Mouse (Mus musculus): ENCODE data around the gene Adal. TPM values are rescaled to one million over a fixed set of nuclear protein-coding genes. Genes with fewer than 3 reads are reported as not detected.

The Adal gene
- polyA plus RNA-seq, 1 experiment from 2014 or later, result 28.3 TPM

DNA sequence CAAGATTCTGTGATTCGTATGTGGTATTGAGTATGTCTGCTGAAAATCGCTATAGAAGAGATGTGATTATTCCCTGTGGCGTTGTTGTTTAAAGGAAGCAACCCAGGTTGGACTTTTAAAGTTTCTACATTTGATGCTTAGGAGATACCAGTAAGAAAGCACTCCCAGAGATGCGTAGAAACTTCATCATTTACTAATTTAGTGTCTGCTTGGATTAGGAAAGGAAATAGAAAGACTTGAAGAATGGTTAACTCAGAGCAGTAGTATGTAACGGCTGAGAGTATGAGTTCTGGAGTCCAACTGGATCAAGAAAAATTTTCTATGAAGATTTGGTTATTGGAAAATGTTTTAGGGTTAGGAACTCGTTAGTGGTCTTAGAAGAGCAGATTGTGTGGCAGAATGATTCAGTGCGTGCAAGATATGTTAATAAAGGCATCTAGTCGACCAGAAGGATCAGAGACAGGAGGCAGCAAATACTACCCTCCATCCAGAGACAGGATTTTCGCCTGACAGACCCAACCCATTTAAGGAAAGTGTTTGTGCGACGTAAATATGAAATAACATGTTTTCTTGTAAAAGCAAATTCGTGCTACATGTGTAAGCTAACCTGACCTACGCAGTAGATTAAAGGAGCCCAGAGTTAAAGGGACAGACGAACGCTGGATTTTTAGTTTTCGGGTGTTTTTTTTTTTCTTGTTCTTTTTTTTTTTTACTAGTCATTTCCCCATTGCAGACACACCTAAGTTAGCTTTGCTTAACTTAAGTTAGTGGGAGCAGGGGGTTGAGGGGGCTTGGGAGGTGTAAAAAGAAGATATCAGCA lies 1.2 kb downstream of the Adal start:
- DNase-seq (ENCODE audit: low spot score), result no peak
- Histone ChIP-seq H3K27ac (peak overlapping the region; percentile 96), H3K36me3 (peaks cover 58% of the 10 kb centered on the region)

DNA sequence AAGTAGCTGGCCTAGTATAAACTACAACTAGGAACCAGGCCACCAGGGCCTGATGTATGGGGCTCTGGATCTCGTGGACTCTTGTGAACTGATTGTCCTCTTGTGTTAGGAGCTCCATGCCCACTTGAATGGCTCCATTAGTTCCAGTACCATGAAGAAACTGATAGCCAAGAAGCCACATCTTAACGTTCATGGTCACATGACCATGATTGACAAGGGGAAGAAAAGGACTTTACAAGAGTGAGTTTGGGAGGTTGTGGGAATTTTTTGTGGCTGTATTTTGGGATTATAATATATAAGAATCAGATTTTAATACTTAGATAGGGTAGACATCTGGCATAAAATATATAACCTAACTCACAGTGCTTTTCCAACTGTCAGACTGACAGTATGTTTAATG lies 2.2 kb downstream of the Adal start:
- H3K27ac ChIP-seq, result no peak overlapping the region
- H3K4me1 ChIP-seq (replicated peaks), result peaks cover 30% of the 10 kb centered on the region
- 47% methylated on average over 2 of the region's 2 CpGs for WGBS
- H3K9me3 ChIP-seq, result peaks cover 16% of the 10 kb centered on the region
- H3K36me3 ChIP-seq, result peaks cover 59% of the 10 kb centered on the region
- no peak for DNase-seq (ENCODE audit: low spot score)
- H3K27me3 ChIP-seq (ENCODE audit: insufficient read depth, poor library complexity, severe bottlenecking), result no peaks in the 10 kb centered on the region
- H3K4me3 ChIP-seq, result no peak overlapping the region

More for the DNA sequence above, 1.2 kb downstream of the Adal start:
- Histone ChIP-seq H3K4me3 (peak overlapping the region; percentile 64), H3K9me3 (peaks cover 17% of the 10 kb centered on the region), H3K27me3 (ENCODE audit: insufficient read depth, poor library complexity, severe bottlenecking) (no peaks in the 10 kb centered on the region), H3K4me1 (replicated peaks) (peaks cover 30% of the 10 kb centered on the region)
- 83% methylated on average over 16 of the region's 16 CpGs for WGBS

DNA sequence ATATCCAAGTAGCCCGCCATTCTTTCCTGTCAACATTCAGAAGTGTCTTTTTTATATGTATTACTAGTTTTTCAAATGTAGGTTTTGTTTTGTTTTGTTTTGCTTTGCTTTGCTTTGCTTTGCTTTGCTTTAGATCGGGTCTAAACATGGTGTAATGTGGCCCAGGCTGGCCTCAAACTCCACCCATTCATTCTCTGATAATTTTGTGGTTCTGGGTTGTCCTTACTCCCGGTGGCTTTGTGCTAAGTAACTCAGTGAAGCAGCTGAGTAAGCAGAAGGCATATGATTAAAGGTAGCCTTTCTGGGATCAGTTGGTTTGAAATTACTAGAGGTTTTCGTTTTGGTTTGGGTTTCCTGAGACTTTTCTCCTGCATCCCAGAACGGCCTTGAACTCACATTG lies 9.5 kb downstream of the Adal start:
- Histone ChIP-seq H3K27ac (no peak overlapping the region), H3K4me1 (replicated peaks) (no peaks in the 10 kb centered on the region), H3K27me3 (ENCODE audit: insufficient read depth, poor library complexity, severe bottlenecking) (no peaks in the 10 kb centered on the region), H3K9me3 (no peaks in the 10 kb centered on the region), H3K36me3 (peaks cover 72% of the 10 kb centered on the region), H3K4me3 (no peak overlapping the region)
- no peak for DNase-seq (ENCODE audit: low spot score)
- 88% methylated on average over 5 of the region's 5 CpGs for WGBS

DNA sequence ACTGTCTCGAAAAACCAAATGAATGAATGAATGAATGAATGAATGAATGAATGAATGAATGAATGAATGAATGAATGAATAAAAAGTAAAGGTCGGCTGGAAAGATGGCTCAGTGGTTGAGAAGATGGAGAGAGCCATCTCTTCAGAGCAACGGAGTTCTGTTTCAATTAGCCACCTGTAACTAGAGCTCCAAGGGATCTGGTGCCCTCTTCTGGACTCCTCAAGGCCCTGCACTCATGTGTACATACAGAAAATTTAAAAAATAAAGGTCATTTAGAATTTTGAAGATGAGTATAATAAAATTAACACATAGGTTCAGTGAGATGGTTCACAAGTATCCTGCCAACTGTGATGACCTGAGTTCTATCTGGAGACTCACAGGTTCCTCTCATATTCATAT lies 12.9 kb downstream of the Adal start:
- no peak for DNase-seq (ENCODE audit: low spot score)
- H3K4me1 ChIP-seq (replicated peaks), result no peaks in the 10 kb centered on the region
- H3K36me3 ChIP-seq, result peaks cover 70% of the 10 kb centered on the region
- 91% methylated on average over 3 of the region's 3 CpGs for WGBS
- H3K27me3 ChIP-seq (ENCODE audit: insufficient read depth, poor library complexity, severe bottlenecking), result no peaks in the 10 kb centered on the region
- H3K9me3 ChIP-seq, result no peaks in the 10 kb centered on the region
- no peak overlapping the region for H3K4me3 ChIP-seq
- H3K27ac ChIP-seq, result no peak overlapping the region

DNA sequence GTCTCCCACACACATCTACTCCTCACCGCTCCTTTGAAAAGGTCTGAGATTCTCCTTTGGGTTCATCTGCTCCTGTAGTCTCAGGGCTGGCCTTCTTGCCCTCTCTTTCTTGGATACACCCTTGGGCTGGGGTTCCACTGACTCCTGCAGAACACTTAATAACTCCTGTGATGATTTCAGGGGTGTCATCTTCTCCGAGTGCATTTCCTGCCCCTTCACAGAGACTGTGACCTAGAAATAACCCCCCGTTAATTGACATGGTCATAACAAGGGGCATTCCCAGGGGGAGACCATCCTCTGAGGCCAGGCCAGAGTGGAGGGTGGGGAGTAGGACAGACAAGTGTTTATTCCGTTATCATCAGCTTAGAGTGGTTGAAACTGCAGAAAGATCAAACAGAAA lies 28.9 kb downstream of the Adal start:
- WGBS, result 60% methylated on average over 4 of the region's 4 CpGs
- H3K9me3 ChIP-seq, result no peaks in the 10 kb centered on the region
- no peaks in the 10 kb centered on the region for H3K27me3 ChIP-seq (ENCODE audit: insufficient read depth, poor library complexity, severe bottlenecking)
- peak overlapping the region; percentile 91 for H3K4me3 ChIP-seq
- H3K27ac ChIP-seq, result no peak overlapping the region
- H3K4me1 ChIP-seq (replicated peaks), result peaks cover 26% of the 10 kb centered on the region
- H3K36me3 ChIP-seq, result peaks cover 48% of the 10 kb centered on the region
- no peak for DNase-seq (ENCODE audit: low spot score)

DNA sequence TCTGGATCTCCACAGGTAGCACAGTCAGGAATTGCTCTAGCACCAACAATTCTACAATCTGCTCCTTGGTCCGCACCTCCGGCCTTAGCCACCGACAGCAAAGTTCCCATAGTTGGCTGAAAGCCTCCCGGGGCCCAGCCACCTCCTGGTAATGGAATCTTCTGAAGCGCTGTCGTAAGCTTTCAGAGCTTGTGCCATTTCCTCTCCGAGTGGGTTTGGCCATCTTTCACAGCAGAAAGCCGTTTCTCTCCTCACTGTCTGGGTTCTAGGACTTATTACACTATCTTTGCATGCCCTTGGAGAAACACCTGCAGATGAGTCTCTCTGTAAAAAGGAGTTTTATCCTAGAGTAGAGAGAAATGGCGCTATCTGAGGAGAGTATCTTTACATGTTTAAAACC lies 29.7 kb downstream of the Adal start:
- whole genome bisulfite sequencing, result 12% methylated on average over 9 of the region's 9 CpGs
- H3K9me3 ChIP-seq, result no peaks in the 10 kb centered on the region
- peak; percentile 25 for DNase-seq (ENCODE audit: low spot score)
- H3K27ac ChIP-seq, result peak overlapping the region; percentile 94
- peaks cover 48% of the 10 kb centered on the region for H3K36me3 ChIP-seq
- H3K4me1 ChIP-seq (replicated peaks), result peaks cover 26% of the 10 kb centered on the region
- H3K4me3 ChIP-seq, result peak overlapping the region; percentile 91
- H3K27me3 ChIP-seq (ENCODE audit: insufficient read depth, poor library complexity, severe bottlenecking), result no peaks in the 10 kb centered on the region

DNA sequence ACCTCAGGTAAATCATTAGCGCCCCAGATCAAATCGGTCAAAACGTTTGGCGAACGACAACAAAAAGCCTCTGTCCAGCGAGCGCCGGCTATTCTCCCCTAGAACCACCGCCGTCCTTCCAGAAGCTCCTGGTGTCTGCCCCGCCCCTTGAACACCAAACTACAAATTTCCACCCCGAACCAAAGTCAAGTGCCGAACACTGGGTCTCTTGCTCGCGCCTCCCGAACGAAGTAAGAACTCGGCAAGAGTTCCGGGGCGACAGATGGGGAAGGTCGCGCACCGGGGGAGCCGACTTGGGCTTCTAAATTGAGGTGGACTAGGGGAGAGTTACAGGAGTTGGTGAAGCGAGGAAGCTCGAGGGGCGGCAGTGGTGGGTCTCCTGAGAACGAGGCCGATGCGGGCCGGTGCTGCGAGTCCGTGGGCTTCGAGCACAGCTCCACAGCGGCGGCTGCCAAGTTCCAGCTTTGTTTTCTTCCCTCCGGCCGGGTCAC lies 30.3 kb downstream of the Adal start, which contains the start of gene Tubgcp4:
Gene Tubgcp4 (plus strand): TSS at position 174 of the 491 bp plus-strand sequence.
- H3K27me3 ChIP-seq (ENCODE audit: insufficient read depth, poor library complexity, severe bottlenecking), result no peaks in the 10 kb centered on the region
- peaks cover 26% of the 10 kb centered on the region for H3K4me1 ChIP-seq (replicated peaks)
- under 1% methylated on average over 38 of the region's 38 CpGs for WGBS
- peak within 1 kb of the TSS; percentile 94 for H3K27ac ChIP-seq
- DNase-seq (ENCODE audit: low spot score), result no peak
- H3K36me3 ChIP-seq, result peaks cover 50% of the 10 kb centered on the region
- H3K4me3 ChIP-seq, result peak within 1 kb of the TSS; percentile 91
- H3K9me3 ChIP-seq, result no peaks in the 10 kb centered on the region

DNA sequence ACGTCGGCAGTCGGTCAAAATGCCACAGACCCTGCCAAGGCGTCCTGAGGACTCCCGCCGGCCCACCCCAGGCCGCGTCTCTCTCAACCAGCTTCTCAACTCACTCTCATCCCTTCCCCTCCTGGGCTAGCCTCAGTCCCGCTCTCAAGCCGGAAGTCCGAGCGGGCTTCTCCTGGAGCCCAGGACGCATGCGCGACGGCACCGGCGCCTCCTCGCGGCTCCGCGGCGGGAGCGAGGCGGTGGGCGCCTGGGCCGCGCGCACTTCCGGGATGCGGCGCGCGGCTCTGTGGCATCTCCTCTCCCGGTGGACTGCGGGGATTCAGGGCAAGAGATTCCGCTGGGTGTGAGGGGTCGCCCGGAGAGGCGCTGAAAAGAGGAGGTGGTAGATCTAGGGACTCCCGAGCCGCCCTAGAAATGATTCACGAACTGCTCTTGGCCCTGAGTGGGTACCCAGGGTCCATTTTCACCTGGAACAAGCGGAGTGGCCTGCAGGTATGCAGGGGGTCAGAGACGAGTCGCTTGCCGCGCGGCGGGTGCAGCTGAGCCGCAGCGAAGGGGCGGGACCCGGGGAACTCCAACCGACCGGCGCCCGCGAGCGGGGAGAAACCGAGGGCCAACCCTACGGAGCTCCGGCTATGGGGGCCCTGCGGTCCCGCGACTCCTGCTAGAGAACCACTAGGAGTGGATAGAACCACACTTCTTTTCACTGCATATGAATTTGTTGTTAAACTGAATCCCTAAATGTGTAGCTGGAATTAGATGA lies 30.9 kb downstream of the Adal start, which contains the start of gene Zscan29:
Gene Zscan29 (minus strand): TSS at position 146 of the 763 bp plus-strand sequence.
- Histone ChIP-seq H3K4me1 (replicated peaks) (peaks cover 26% of the 10 kb centered on the region), H3K9me3 (no peaks in the 10 kb centered on the region), H3K27me3 (ENCODE audit: insufficient read depth, poor library complexity, severe bottlenecking) (no peaks in the 10 kb centered on the region), H3K27ac (peak within 1 kb of the TSS; percentile 94), H3K36me3 (peaks cover 50% of the 10 kb centered on the region), H3K4me3 (peak within 1 kb of the TSS; percentile 91)
- WGBS, result 0% methylated on average over 66 of the region's 66 CpGs
- DNase-seq (ENCODE audit: low spot score), result peak; percentile 92

DNA sequence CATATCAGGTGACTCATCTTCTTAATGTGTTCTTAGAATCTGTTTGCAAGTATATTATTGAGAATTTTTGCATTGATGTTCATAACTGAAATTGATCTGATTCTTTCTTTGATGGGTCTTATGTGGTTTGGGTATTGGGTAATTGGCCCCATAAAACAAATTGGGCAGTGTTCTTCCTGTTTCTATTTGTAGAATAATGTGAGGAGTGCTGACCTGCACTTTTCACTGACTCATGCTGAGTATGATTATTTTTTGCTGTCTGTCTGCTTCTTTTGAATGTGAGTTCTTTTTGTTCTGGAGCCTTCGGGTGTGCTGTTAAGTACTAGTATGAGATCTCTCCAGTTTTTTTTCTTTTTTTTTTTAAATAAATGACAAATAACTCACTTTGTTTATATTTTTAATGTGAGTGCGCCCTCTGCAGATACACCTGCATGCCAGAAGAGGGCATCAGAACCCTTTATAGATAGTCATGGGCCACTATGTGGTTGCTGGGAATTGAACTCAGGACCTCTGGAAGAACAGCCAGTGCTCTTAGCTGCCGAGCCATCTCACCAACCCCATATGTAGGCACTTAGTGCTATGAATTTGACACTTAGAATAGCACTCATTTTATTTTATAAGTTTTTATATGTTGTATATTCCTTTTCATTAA lies 38.7 kb downstream of the Adal start:
- no peaks in the 10 kb centered on the region for H3K4me1 ChIP-seq (replicated peaks)
- WGBS, result 91% methylated on average over 3 of the region's 3 CpGs
- H3K27me3 ChIP-seq (ENCODE audit: insufficient read depth, poor library complexity, severe bottlenecking), result no peaks in the 10 kb centered on the region
- H3K4me3 ChIP-seq, result no peak overlapping the region
- peaks cover 99% of the 10 kb centered on the region for H3K36me3 ChIP-seq
- DNase-seq (ENCODE audit: low spot score), result no peak
- H3K27ac ChIP-seq, result no peak overlapping the region
- H3K9me3 ChIP-seq, result no peaks in the 10 kb centered on the region

DNA sequence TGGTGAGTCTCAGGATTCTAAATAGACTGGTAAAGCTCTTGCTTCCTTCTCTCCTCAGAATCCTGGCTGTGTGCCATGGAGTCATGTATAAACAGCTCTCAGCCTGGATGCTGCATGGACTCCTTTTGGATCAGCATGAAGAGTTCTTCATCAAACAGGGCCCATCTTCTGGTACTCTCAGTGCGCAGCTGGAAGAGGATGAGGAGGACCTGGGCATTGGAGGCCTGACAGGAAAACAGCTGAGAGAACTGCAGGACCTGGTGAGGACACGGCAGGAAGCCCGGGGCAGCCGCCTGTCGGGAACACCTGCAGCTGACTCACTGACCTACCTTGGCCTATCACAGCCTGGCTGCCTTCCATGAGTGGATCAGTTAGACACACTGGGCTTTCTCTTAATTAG lies 43.2 kb downstream of the Adal start:
- H3K36me3 ChIP-seq, result peaks cover 99% of the 10 kb centered on the region
- 94% methylated on average over 5 of the region's 5 CpGs for WGBS

DNA sequence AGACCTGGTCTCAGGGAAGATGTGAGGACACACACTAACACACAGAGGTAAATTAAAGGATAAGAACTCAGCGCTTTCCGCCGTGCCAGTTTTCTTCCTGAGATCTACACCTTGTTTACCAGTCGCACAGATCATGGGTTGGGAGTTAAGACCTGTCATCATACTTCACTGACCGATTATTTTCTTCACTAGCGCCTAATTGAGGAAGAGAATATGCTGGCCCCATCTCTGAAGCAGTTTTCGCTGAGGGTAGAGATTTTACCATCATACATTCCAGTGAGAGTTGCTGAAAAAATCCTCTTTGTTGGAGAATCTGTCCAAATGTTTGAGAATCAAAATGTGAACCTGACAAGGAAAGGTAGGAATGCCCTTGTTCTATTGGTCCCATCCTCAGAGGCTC lies 43.9 kb downstream of the Adal start:
- Histone ChIP-seq H3K4me1 (replicated peaks) (no peaks in the 10 kb centered on the region), H3K36me3 (peaks cover 99% of the 10 kb centered on the region), H3K4me3 (no peak overlapping the region), H3K9me3 (no peaks in the 10 kb centered on the region), H3K27ac (no peak overlapping the region), H3K27me3 (ENCODE audit: insufficient read depth, poor library complexity, severe bottlenecking) (no peaks in the 10 kb centered on the region)
- no peak for DNase-seq (ENCODE audit: low spot score)
- WGBS, result 93% methylated on average over 7 of the region's 7 CpGs

More for the DNA sequence above, 43.2 kb downstream of the Adal start:
- Histone ChIP-seq H3K4me3 (no peak overlapping the region), H3K4me1 (replicated peaks) (no peaks in the 10 kb centered on the region), H3K9me3 (no peaks in the 10 kb centered on the region), H3K27ac (no peak overlapping the region), H3K27me3 (ENCODE audit: insufficient read depth, poor library complexity, severe bottlenecking) (no peaks in the 10 kb centered on the region)
- no peak for DNase-seq (ENCODE audit: low spot score)

DNA sequence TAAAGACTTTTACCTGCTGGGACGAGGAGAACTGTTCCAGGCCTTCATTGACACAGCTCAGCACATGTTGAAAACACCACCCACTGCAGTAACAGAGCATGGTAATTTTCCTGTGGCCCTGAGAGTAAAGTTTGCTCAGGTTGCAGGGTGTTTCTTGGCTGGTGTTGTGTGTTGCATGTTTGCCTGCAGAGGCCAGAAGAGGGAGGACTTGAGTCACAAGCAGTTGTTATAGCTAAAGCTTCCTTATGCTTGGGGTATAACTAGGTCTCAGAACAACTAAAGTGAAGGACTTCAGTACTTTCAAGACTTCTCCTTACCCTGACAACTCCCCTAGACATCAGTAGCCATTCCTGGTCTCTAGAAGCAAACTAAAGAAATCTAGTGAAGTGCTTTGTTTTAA lies 48.3 kb downstream of the Adal start:
- no peaks in the 10 kb centered on the region for H3K27me3 ChIP-seq (ENCODE audit: insufficient read depth, poor library complexity, severe bottlenecking)
- no peak overlapping the region for H3K4me3 ChIP-seq
- peaks cover 98% of the 10 kb centered on the region for H3K36me3 ChIP-seq
- 76% methylated on average over 1 of the region's 1 CpGs for WGBS
- no peaks in the 10 kb centered on the region for H3K9me3 ChIP-seq
- no peak overlapping the region for H3K27ac ChIP-seq
- H3K4me1 ChIP-seq (replicated peaks), result no peaks in the 10 kb centered on the region
- DNase-seq (ENCODE audit: low spot score), result no peak
